Mouse (Mus musculus) layer of hippocampus, adult 9-10 months (tissue): ENCODE results near the gene Camta1.
A peak's percentile ranks its signal among the peaks of the same experiment; 100 is the strongest.

Source experiments
- DNase-seq: peaks from one replicate; pipeline ENCODE4 v3.0.0; 2022; ENCODE audit warnings: low spot score

The Camta1 gene

DNA sequence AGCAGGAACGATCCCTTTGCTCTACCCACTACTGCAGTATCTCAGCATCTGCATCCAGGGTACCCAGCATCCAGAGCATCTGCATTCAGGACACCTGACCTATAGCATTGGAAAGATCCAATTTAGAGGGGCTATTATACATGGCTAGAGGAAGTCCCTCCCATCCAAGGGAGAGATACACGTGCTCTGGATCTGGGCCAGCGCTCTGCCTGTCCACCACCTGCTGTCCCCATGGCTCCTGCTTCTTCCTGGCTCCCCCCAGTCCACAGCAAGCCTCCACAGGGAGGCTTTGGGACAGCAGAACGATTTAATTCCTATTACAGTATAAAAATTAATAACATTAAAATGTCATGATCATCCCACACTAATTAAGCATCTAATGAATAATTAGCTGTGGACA is 605.1 kb downstream of the Camta1 start:
- no peak for DNase-seq

DNA sequence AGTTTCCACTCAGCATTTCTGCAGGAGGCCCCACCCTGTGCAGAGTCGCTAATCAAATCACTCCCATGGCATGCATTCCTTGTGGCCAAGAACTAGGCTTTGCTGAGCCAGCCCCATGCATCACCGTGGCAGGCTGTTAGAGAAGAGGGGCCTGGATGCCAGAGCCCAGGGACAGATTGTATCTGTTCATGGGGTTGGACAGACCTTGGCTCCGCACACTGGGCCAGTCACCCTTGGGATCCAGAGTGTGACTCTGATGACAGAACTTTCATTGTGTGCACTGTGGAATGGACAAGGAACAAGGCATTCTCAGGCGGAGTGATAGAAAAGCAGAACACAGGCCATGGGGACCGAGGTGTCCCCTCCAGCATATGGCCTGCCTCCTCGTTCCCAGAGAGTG is 610.9 kb downstream of the Camta1 start:
- DNase-seq = no peak

DNA sequence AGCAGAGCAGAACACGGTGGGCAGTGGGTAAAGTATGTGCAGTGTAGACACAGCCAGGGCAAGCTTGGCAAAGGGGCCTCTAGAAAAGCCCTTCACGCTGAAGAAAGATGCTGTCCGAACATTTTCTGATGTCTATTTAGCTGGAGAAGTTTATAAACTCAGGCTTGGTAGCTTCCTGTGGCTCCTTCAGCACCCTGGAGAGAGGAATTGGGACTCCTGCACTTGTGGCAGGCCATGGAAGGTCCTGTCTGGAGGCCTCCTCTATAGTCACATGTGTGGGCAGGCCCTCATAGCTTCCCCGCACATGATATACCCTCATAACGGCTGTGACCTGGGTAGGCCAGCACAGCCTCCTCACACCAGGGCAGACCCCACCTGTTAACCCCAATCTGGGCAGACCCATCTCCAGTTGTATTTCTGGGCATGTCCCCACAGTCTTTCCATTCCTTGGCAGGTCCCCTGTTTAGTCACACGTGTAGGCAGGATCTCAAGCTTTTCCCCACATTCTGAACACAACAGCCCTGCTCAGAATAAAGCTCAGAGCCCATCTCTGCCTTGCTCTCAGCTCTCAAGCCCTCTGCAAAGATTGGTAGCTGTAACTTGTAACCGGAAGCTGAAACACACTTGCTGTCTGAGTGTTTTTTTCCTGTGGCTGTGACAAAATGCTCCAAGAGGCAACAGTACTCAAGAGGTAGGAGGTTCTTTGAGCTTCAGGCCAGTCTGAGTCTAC is 616.4 kb downstream of the Camta1 start:
- DNase-seq = no peak

DNA sequence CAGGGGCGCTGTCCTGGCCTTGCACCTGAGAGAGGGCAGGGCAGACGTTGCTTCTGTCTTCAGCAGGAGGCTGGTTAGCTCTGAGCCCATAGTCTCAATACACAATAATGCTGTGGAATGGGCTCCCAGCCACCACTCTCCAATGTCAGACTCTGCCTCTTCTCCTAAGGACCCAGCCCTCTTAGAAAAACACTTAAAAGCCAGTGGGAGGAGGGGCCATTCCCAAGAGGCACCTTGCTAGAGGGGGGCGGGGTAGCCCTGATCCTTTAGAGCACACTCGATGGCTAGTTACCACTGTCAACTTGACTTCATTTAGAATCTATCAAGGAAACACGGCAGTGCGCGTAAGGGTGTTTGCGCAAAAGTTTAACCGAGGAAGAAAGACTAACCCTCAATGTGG is 618.2 kb downstream of the Camta1 start:
- no peak for DNase-seq

DNA sequence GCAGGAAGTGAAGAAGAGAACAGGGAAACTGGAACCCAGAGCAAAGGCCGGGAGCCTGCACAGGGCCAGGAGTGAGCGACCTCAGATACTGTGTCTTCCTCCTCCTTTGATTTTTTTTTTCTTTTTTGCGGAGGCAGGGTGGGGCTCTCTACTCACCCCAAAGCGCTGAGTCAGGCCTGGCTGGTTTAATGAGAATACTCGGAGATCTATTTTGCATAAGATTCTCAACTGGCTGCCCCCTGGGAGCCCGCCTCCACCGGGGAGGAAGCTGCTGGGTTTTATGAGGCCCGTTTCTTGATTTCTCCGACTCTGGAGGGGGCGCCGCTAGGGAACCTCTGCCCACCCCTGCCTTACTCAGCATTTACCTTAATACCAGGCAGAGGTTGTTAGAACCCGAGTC is 618.9 kb downstream of the Camta1 start:
- no peak for DNase-seq

DNA sequence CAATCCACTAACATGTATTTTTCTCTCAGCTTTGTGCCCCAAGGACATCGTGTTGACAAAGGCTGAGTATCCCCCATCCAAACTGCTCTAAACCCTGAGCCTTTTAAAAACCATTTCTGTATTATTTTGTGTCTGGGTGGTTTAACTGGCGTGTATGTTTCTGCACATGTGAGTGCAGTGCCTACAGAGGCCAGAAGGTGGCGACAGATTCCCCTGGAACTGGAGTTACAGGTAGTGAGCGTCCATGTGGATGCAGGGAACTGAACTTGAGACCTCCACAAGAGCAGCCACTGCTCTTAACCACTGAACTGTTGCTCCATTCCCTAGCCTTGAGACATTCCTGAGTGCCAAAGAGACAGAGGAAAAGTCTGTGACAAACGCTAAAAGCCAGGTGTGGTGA is 621.2 kb downstream of the Camta1 start:
- DNase-seq = no peak

DNA sequence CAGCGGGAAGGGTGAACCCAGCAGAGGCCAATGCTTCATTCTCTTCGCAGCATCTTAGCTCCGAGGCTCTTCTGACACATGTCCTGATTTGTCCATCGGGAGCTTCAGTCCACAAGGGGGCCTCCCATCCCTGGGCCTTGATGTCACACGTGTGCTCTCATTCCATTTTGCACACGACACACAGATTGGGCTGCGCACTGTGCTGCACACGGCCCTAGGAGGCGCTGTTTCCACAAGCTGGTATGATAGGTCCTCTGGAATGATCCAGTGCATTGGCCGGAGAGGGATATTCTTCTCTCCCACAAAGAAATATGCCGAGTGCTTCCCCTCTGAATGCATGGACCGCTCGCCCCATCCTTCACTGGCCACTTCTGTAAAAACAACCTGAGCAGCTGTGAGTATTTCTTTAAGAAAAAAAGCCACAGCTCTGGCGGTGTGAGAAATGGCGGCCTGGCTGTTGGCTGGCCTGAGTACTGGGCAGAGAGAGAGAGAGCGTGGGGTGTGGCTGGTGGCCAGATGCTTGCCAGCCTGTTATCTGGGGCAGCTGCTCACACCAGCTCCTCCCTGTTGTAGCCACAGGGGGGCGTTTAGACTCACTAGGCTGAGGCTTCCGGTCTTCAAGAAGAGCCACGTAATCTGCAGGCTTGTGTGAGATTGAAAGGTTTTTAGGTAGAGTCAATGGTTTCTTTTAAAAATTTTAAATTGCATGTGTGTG is 622.5 kb downstream of the Camta1 start:
- DNase-seq = no peak

DNA sequence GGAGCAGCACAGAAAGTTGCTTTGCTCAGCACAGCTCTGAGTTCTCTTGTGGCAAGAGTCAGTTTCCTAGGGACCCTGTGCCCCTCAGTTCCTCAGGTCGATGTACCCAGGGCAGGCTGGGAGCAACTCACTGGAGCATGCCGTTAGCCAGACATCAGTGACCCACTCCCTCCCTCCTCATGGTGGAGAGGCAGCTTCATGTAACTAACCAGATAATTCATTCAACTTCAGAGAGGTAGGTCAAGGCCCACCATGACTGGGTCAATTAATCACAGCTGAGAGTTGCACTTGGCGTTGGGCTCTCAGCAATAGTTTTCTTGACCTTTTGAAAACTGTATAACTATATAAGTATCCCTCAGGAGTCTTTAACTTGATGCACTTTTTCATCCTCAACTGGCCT is 624.2 kb downstream of the Camta1 start:
- DNase-seq = no peak

DNA sequence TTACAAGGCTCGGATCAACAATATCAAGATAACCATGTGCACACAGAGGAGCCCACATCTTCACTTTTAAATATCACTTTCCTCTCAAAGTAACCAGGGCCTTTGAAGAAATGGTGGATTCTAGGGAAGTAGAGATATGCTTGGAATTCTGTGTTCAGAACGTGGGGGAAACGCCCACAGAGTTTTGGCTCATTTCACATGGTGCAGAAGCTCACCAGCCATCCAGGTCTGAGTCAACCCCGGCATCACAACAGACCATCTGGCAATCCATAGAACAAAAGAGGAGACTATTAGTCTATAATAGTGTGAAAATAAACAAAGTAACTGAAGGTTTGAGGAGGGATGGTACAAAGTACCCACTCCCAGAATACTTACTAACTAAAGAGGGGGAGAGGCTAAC is 626.7 kb downstream of the Camta1 start:
- peak; percentile 43 for DNase-seq

DNA sequence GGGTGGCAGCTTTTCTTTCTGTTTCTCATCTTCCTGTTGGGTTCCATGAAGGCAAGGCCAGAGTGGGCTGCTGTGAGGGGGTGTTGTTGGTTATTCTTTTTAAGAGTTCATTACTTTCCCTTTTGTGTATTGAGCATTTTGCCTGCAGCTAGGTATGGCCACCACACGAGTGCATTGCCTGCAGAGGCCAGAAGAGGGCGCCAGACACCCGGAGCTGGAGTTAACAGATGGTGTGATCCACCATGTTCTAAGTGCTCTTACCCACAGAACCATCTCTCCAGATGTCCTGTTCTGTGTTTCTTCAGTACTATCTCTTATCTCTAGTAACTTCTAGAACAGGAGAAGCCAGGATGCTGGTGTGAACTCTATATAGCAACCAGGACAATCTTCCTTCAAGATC is 629.6 kb downstream of the Camta1 start:
- no peak for DNase-seq

DNA sequence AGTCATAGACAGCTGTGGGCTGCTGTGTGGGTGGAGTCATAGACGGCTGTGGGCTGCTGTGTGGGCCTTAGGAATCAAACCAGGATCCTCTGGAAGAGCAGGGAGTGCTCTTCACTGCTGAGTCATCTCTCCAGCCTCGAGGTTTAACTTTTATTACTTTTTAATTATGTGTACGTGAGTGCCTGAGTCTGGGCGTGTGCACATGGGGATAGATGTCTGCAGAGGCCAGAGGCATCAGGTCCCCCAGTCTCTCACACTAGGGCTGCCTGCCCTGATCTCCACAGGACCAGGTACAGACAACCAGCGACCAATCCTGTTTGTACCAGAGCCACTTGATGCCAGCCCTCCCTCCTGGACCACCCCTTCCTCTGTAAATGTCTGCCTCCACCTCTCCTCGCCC is 632.6 kb downstream of the Camta1 start:
- no peak for DNase-seq

DNA sequence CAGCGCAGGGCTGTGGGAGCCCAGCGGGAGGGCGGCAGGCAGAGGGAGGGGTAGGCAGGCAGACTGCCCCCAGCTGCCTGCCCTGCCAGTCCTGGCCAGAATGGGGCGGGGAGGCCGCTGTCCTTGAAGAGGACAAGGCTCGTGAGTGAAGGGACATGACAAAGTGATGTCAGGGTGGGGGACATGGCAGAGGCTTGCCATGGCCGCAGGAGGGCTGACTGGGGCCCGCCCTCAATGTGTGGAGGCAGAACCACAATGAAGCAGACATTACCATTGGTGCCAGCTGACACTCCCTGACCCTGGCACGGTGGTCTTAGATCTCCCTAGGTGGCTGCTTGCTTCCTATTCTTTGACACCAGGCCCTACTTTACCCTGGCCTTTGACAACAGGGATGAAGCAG is 635.2 kb downstream of the Camta1 start:
- no peak for DNase-seq

DNA sequence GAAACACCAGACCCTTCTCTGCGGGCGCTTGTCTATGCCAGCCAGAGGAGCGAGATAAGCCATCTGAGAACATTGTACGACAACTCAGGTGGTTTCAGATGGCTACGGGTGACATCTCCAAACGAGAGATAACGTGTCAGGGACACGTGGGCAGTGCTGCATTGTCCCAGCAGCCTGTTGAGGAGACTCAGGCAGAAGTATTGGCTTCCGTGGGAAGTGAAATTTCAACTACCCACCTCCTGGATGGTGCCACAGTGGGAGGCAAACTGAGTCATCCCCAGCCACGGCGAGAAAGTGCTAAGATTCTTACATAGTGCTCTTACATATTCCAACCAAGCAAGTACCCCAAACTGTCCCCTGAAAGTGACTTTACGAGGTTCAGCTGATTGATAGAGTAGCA is 637.7 kb downstream of the Camta1 start:
- no peak for DNase-seq

DNA sequence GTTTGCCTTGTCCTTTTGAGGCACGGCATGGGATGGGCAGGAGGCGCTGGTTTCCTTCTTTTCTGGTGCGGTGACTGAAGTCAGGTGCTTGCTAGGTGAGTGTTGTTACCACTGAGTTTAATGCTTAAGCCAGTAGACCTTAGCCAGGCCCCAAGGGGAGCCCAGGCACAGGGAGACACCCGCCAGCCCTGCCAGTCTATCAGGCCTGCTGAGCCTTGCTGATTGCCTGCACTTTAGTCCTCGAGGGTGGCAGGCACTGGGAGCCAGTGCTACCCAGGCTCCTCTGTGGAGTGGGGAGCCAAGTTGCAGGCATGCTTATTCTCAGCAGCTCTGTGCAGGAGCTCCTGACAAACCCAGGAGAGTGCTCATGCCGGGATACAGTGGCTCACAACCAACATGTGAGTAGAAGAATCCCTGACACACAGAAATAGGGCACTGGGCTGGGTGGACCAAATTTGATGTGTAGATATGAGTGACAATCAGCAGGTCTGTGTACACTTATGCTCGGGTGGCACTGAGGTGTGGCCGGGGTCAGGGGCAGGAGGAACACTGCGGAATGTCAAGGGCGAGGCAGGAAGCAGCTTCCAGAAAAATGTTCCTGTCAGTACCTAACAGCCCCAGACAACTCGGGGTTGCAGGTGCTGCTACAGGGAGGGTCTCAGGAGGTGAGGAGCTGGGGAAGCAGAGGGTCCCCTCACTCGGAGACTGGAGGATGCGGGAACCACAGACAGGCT is 638.2 kb downstream of the Camta1 start:
- no peak for DNase-seq

DNA sequence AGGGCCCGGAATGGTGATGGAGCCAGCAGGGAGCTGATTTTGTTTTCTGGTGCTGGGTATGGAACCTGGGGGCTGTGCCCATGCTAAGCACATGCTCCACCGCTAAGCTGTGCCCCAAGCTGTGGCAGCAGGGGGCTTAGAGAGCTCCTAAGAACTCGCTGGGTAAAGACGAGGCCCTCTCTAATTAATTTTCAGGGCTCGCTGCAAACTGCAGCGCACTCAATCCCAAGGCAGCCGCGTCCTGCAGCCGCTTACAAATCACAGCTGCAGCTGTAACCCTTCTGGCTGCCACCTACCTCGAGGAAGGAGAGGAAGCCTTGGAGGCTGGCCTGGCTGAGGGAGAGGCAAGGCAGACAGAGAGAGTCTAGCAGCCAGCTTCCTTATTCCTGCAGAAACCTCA is 639.0 kb downstream of the Camta1 start:
- DNase-seq = no peak

DNA sequence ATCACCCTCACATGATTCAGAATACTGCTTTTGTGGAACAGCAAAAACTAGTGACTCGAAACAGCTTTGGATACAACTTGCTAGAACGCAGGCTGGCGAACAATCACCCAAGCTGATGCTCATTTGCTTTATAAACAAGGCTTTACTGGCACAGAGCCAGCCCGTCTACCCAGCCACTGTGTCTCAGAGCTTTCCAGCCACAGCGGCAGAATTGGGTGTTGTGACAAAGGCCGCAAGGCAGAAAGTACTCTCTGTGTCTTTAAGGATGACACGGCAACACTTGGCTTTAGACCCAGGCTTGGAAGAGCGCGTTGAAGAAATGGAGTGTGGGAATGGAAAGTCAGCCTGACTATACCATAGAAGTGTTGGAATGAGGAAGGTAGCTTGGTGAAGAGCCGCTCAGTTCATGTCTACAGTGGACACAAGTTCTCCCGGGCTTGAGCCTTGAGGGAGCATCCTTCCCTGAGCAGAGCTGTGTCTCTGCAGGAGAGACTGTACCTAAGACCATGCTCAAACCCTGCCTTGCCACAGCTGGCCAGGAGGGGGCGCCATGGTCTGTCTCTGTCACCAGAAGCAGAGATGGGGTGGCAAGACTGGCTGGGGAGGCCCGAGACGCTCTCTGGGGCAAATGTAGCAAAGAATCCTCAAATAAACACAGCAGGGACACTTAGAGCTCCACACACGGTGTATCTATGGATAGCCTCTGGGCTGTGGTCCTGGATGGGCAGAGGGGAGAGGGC is 645.0 kb downstream of the Camta1 start:
- no peak for DNase-seq

DNA sequence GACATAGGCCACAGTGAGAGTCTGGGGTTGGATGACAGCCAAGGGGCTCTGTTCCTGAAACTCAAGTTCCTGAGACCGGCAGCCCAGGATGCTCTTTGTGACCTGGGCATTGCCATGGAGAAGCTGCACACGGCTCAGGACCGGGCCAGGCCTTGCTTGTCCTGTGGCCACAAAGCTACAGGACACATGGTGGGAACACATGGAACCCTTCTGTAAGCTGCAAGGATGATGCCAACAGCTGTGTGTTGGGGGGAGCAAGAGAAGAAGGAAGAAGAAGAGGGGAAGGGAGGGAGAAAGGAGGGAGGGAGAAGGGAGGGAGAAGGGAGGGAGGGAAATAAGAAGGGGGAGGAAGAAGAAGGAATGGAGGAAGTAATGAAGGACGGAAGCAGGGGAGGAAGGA is 645.8 kb downstream of the Camta1 start:
- DNase-seq = no peak

DNA sequence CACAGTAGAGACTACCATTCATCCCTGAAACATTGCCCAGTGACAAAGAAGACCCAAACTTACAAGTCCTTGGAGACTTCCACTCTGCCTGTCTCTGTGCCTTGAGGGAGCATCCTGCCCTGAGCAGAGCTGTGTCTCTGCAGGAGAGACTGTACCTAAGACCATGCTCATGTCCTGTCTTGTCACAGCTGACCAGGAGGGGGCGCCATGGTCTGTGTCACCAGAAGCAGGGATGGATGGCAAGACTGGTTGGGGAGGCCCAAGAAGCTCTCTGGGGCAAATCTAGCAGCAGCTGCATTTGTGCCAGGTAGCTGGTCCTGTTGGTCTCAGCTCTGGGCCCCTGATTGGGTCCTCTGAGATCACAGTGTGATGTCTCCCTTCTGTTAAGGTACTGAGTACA is 646.5 kb downstream of the Camta1 start:
- DNase-seq = no peak

DNA sequence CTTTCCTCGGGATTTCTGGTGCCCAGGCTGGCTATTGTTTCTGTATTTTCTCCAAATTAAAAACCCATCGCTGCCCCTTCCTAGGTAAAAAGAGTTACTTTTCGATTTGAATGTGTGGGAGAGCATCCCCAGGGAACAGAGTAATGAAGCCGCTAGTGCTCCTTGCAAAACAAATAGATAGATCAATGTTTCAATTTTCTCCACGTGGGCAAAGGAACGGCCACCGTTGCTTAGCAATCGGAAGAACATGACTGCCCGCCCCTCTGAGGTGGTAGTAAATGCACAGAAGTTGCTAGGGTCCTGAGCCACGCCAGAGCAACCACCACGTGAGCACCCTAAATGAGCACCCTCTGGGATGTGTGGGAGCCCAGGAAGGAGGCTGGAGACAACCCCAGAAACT is 648.2 kb downstream of the Camta1 start:
- DNase-seq = no peak

DNA sequence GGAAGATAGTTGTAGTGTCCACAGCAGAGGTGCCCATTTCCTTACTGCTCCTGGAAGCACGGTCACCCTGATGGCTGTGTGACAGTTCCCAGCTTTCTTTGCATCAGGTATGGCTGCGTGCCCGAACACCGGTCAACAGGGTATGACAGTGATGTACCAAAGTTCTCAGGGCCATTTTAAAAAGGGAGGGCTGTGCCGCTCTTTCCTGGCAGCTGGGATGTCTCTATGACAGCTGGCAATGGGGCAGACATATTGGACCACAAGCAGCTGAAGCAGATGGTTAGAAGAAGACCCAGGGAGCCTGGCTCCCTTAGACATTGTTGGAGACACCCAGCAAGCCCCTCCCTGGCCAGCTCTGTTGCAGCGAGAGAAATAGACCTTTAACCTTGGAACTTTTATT is 649.7 kb downstream of the Camta1 start:
- no peak for DNase-seq

DNA sequence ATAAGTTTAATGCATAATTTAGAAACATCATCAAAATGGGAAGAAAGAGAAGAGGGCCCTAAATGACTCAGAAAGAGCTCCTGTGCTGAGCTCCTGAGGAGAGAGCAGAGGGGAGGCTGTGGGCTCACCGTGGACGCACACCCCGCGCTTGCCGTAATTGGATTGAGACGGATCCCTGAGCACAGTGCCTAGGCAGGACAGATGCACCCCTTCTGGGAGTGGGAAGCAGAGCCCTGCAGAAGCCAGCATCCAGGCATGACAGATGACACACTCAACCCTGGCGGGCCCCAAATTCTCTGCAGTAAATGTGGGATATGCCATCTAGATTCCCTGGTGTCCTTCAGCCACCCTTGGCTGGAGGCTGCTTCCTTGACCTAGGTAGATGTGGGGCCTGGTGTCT is 654.1 kb downstream of the Camta1 start:
- no peak for DNase-seq

DNA sequence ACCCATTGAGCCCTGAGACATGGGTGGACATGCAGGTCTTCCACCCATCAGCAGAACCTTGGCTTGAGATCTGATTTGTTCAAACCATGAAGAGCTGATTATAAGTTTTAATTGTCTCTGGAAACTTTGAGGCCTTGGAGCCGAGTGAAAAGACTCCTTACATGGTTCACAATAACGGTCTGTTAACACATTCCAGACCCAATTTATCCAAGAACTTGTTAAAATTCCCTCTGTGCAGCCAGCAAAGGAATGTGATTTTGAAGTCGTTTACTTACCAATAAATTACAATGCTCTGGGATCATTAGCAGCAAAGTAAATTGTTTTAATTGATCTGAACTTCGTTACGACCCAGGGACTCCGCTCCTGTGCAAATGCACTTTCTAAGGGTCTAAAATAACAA is 658.8 kb downstream of the Camta1 start:
- DNase-seq = no peak

DNA sequence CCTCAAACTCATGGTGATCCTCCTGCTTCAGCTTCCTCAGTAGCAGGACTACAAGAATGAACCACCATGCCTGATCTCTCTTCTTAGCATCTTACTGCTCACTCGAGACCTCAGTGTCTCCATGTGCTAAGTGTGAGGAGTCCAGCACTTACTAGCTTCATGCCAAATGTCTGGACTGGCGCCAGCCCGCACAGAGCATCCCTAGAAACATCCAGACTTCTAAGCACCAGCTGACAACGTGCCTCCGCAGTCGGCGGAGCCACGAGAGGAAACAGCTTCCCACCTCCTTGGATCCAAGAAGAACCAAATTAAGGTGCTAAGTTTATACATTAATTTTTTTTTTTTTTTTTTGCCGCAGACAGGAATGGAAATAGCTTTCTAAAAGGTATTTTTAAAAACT is 661.4 kb downstream of the Camta1 start:
- no peak for DNase-seq
